Mouse (Mus musculus) forebrain, embryonic 11.5 days (tissue): ENCODE results near the gene Acp4. TPM values are rescaled to one million over a fixed set of nuclear protein-coding genes. Genes with fewer than 3 reads are reported as not detected.

ENCODE experiments used
- ATAC-seq: fragments of 200-750 bp; cut with Nextera tagmentation; replicated peaks from 2 replicates; pipeline ENCODE4 v1.8.0; 2017; ENCODE audit warnings: moderate TSS enrichment; ENCODE audit not compliant: low FRiP score
- DNase-seq: peaks from one replicate; pipeline ENCODE4 v3.0.0-alpha.2; 2017; ENCODE audit warnings: low spot score
- H3K27ac ChIP-seq: fragments of 300-500 bp; sonication (generic); 2 replicates; pipeline ENCODE4 v1.5.1; 2014; ENCODE audit warnings: low read depth, low read length
- H3K27me3 ChIP-seq: fragments of 300-500 bp; sonication (generic); 2 replicates; pipeline ENCODE4 v1.6.1; 2014; ENCODE audit warnings: mild to moderate bottlenecking, low read length, mixed read lengths; ENCODE audit not compliant: control insufficient read depth, insufficient read depth
- H3K36me3 ChIP-seq: fragments of 300-500 bp; sonication (generic); 2 replicates; pipeline ENCODE4 v1.6.1; 2014; ENCODE audit warnings: mild to moderate bottlenecking, low read length, moderate library complexity, mixed read lengths; ENCODE audit not compliant: control insufficient read depth, insufficient read depth
- H3K4me1 ChIP-seq: fragments of 300-500 bp; sonication (generic); replicated peaks from 2 replicates; pipeline ENCODE4 v1.6.1; 2014; ENCODE audit warnings: low read length, mixed read lengths; ENCODE audit not compliant: control insufficient read depth, insufficient read depth
- H3K4me2 ChIP-seq: fragments of 300-500 bp; sonication (generic); 2 replicates; pipeline ENCODE4 v1.6.1; 2014; ENCODE audit warnings: low read depth, mild to moderate bottlenecking, low read length, moderate library complexity, mixed read lengths; ENCODE audit not compliant: severe bottlenecking
- H3K4me3 ChIP-seq: fragments of 300-500 bp; sonication (generic); 2 replicates; pipeline ENCODE4 v1.5.1; 2014; ENCODE audit warnings: low read depth, low read length
- H3K9ac ChIP-seq: fragments of 300-500 bp; sonication (generic); 2 replicates; pipeline ENCODE4 v1.6.1; 2014; ENCODE audit warnings: low read length
- H3K9me3 ChIP-seq: fragments of 300-500 bp; sonication (generic); 2 replicates; pipeline ENCODE4 v1.6.1; 2016; ENCODE audit warnings: low read length, mixed read lengths; ENCODE audit not compliant: control insufficient read depth
- WGBS: fragments of 180-500 bp; shearing (Covaris S2); extraction: QIAGEN DNeasy Blood & Tissue Kit; methylation state at CpG from one replicate; pipeline ENCODE4 v1.1.7; 2014; 5-methylcytosine and 5-hydroxymethylcytosine counted together
- polyA plus RNA-seq: library from polyadenylated mRNA; unstranded; fragments of >200 nt; fragmentation: Nextera tagmentation; extraction: Ambion mirVana; gene quantifications from 2 replicates; pipeline ENCODE4 v1.2.1, GENCODE M21; 2014

Gene Acp4
- polyA plus RNA-seq, 1 experiment from 2014 or later = not detected

GRCm38 (mm10) chr7:44272546-44272945, 15.4 kb upstream of the Acp4 start:
- DNase-seq (no peak), ATAC-seq (no peak)
- Histone ChIP-seq H3K4me3 (no peak overlapping the region), H3K9me3 (no peaks in the 10 kb centered on the region), H3K9ac (no peak overlapping the region), H3K27ac (no peak overlapping the region), H3K27me3 (no peaks in the 10 kb centered on the region; the same call in 1 of the 2 replicates), H3K36me3 (no peaks in the 10 kb centered on the region), H3K4me2 (no peak overlapping the region), H3K4me1 (no peaks in the 10 kb centered on the region)
- 90% methylated on average over 7 of the region's 7 CpGs for WGBS

GRCm38 (mm10) chr7:44271309-44271708, 14.1 kb upstream of the Acp4 start:
- no peak for DNase-seq

GRCm38 (mm10) chr7:44269397-44269796, 12.2 kb upstream of the Acp4 start:
- Histone ChIP-seq H3K27ac (no peak overlapping the region), H3K36me3 (no peaks in the 10 kb centered on the region), H3K4me3 (no peak overlapping the region), H3K4me2 (no peak overlapping the region), H3K9me3 (no peaks in the 10 kb centered on the region), H3K9ac (no peak overlapping the region), H3K27me3 (no peaks in the 10 kb centered on the region), H3K4me1 (no peaks in the 10 kb centered on the region)
- no peak for DNase-seq
- ATAC-seq = no peak
- WGBS = 88% methylated on average over 2 of the region's 2 CpGs

More at GRCm38 (mm10) chr7:44271309-44271708, 14.1 kb upstream of the Acp4 start:
- Histone ChIP-seq H3K4me1 (no peaks in the 10 kb centered on the region), H3K9ac (no peak overlapping the region), H3K4me3 (no peak overlapping the region), H3K9me3 (no peaks in the 10 kb centered on the region), H3K27me3 (no peaks in the 10 kb centered on the region; the same call in 1 of the 2 replicates), H3K27ac (no peak overlapping the region), H3K36me3 (no peaks in the 10 kb centered on the region), H3K4me2 (no peak overlapping the region)
- WGBS = 74% methylated on average over 2 of the region's 2 CpGs
- ATAC-seq = no peak

- no peak overlapping the region for H3K4me2 ChIP-seq
- H3K9ac ChIP-seq = no peak overlapping the region
- no peak overlapping the region for H3K27ac ChIP-seq
- DNase-seq (no peak), ATAC-seq (no peak)
- 85% methylated on average over 11 of the region's 11 CpGs for WGBS
- H3K4me3 ChIP-seq = no peak overlapping the region
- no peaks in the 10 kb centered on the region for H3K9me3 ChIP-seq
- no peaks in the 10 kb centered on the region for H3K36me3 ChIP-seq
- no peaks in the 10 kb centered on the region for H3K27me3 ChIP-seq
- H3K4me1 ChIP-seq = peaks cover under 1% of the 10 kb centered on the region; the same call in 1 of the 2 replicates
Observed at GRCm38 (mm10) chr7:44268117-44268516, 10.9 kb upstream of the Acp4 start.

GRCm38 (mm10) chr7:44262791-44263643, 5.8 kb upstream of the Acp4 start:
- Histone ChIP-seq H3K4me3 (peak overlapping the region; percentile 18; the same call in 1 of the 2 replicates), H3K9ac (peak overlapping the region; percentile 43), H3K36me3 (no peaks in the 10 kb centered on the region), H3K9me3 (no peaks in the 10 kb centered on the region), H3K27me3 (peaks cover 2% of the 10 kb centered on the region; the same call in 1 of the 2 replicates), H3K4me1 (peaks cover 3% of the 10 kb centered on the region; the same call in 1 of the 2 replicates), H3K27ac (no peak overlapping the region), H3K4me2 (peak overlapping the region; percentile 48)
- DNase-seq (peak; percentile 96), ATAC-seq (peak; percentile 68)
- WGBS = 2% methylated on average over 34 of the region's 34 CpGs

GRCm38 (mm10) chr7:44261147-44261546, 4.0 kb upstream of the Acp4 start, which contains the start of gene Gm15517:
TSS of gene Gm15517 (plus strand) at chr7:44261447.
- H3K4me2 ChIP-seq = no peak within 1 kb of the TSS
- peaks cover 2% of the 10 kb centered on the region; the same call in 1 of the 2 replicates for H3K27me3 ChIP-seq
- no peak within 1 kb of the TSS for H3K9ac ChIP-seq
- no peak within 1 kb of the TSS for H3K4me3 ChIP-seq
- H3K36me3 ChIP-seq = no peaks in the 10 kb centered on the region
- H3K4me1 ChIP-seq = peaks cover 3% of the 10 kb centered on the region; the same call in 1 of the 2 replicates
- 73% methylated on average over 5 of the region's 5 CpGs for WGBS
- H3K9me3 ChIP-seq = no peaks in the 10 kb centered on the region
- H3K27ac ChIP-seq = no peak within 1 kb of the TSS
- no peak for DNase-seq
- no peak for ATAC-seq

GRCm38 (mm10) chr7:44260410-44260809, 3.2 kb upstream of the Acp4 start:
- H3K27ac ChIP-seq = no peak overlapping the region
- no peak overlapping the region for H3K4me3 ChIP-seq
- no peak overlapping the region for H3K9ac ChIP-seq
- H3K4me1 ChIP-seq = peaks cover 3% of the 10 kb centered on the region; the same call in 1 of the 2 replicates
- H3K27me3 ChIP-seq = peaks cover 2% of the 10 kb centered on the region; the same call in 1 of the 2 replicates
- no peaks in the 10 kb centered on the region for H3K9me3 ChIP-seq
- no peak overlapping the region for H3K4me2 ChIP-seq
- H3K36me3 ChIP-seq = no peaks in the 10 kb centered on the region
- WGBS = 74% methylated on average over 6 of the region's 6 CpGs
- DNase-seq (no peak), ATAC-seq (no peak)

- Histone ChIP-seq H3K4me2 (no peak overlapping the region), H3K9ac (no peak overlapping the region), H3K9me3 (no peaks in the 10 kb centered on the region), H3K27me3 (no peaks in the 10 kb centered on the region), H3K4me1 (no peaks in the 10 kb centered on the region), H3K4me3 (no peak overlapping the region), H3K27ac (no peak overlapping the region), H3K36me3 (peaks cover 9% of the 10 kb centered on the region; the same call in 1 of the 2 replicates)
- DNase-seq (no peak), ATAC-seq (no peak)
- 86% methylated on average over 6 of the region's 6 CpGs for WGBS
Observed at GRCm38 (mm10) chr7:44254930-44255329, 2.2 kb downstream of the Acp4 start.
